Mouse (Mus musculus) liver, embryonic 14.5 days (tissue): ENCODE results near the gene Tenm2.

Experiments
- CTCF ChIP-seq: IDR thresholded peaks from 2 replicates; pipeline ENCODE4 v1.5.1; 2016; ENCODE audit warnings: antibody characterized with exemption, low read depth, control low read depth
- EP300 ChIP-seq: IDR thresholded peaks from 2 replicates; pipeline ENCODE4 v1.6.1; 2016; ENCODE audit warnings: antibody characterized with exemption, low read depth

GRCm38 (mm10) chr11:36486092-36486491 is 749.7 kb downstream of the Tenm2 start:
- TF ChIP-seq CTCF (no peak), EP300 (no peak)
